Mouse (Mus musculus) myocyte (in vitro differentiated cells): Measurements from ENCODE around the gene Fkbp15. TPM values are rescaled to one million over a fixed set of nuclear protein-coding genes. Genes with fewer than 3 reads are reported as not detected.

Experiments used
- H3K27me3 ChIP-seq: one replicate; pipeline ENCODE4 v1.6.1; 2011; ENCODE audit not compliant: control insufficient read depth, insufficient read depth, insufficient read length
- H3K36me3 ChIP-seq: one replicate; pipeline ENCODE4 v1.6.1; 2011; ENCODE audit not compliant: control insufficient read depth, insufficient read depth
- H3K4me2 ChIP-seq: one replicate; pipeline ENCODE4 v1.6.1; 2011; ENCODE audit warnings: low read depth, control low read depth
- H3K4me3 ChIP-seq: one replicate; pipeline ENCODE4 v1.5.1; 2011; ENCODE audit warnings: mild to moderate bottlenecking, control low read depth, moderate library complexity
- H3K79me2 ChIP-seq: one replicate; pipeline ENCODE4 v1.6.1; 2011; ENCODE audit not compliant: control insufficient read depth, insufficient read depth
- H3ac ChIP-seq: one replicate; pipeline ENCODE4 v1.6.1; 2011; ENCODE audit not compliant: control insufficient read depth, insufficient read length
- CEBPB ChIP-seq: IDR thresholded peaks from 2 replicates; pipeline ENCODE4 v1.6.1; 2011; ENCODE audit warnings: mild to moderate bottlenecking, moderate library complexity; ENCODE audit not compliant: poor library complexity, insufficient read depth, severe bottlenecking
- E2F4 ChIP-seq: IDR thresholded peaks from one replicate; pipeline ENCODE4 v1.6.1; 2011; ENCODE audit warnings: mild to moderate bottlenecking, control low read depth, moderate library complexity; ENCODE audit not compliant: insufficient read depth
- MAX ChIP-seq: IDR thresholded peaks from one replicate; pipeline ENCODE4 v1.6.1; 2011; ENCODE audit warnings: low read depth, mild to moderate bottlenecking, control low read depth
- MYOD1 ChIP-seq, 3 experiments: IDR thresholded peaks; one replicate each; pipeline ENCODE4 v1.6.1; 2011; ENCODE audit warnings: control low read depth in 2 of 3, low read depth in 2 of 3, mild to moderate bottlenecking in 2 of 3, moderate library complexity in 1 of 3; ENCODE audit not compliant: insufficient read length in 2 of 3, control insufficient read depth in 1 of 3
- MYOG ChIP-seq, 3 experiments: IDR thresholded peaks; one replicate each; pipeline ENCODE4 v1.6.1; 2011; ENCODE audit warnings: control low read depth in 2 of 3, low read depth in 2 of 3, mild to moderate bottlenecking in 2 of 3; ENCODE audit not compliant: insufficient read length in 2 of 3, control insufficient read depth in 1 of 3, insufficient read depth in 1 of 3
- POLR2A ChIP-seq: IDR thresholded peaks from one replicate; pipeline ENCODE4 v1.6.1; 2011; ENCODE audit warnings: low read depth, mild to moderate bottlenecking, control low read depth, moderate library complexity; ENCODE audit not compliant: insufficient read length
- POLR2AphosphoS2 ChIP-seq: IDR thresholded peaks from one replicate; pipeline ENCODE4 v1.6.1; 2011; ENCODE audit warnings: low read depth, control low read depth; ENCODE audit not compliant: insufficient read length
- REST ChIP-seq: IDR thresholded peaks from one replicate; pipeline ENCODE4 v1.6.1; 2011; ENCODE audit warnings: mild to moderate bottlenecking, control low read depth, moderate library complexity; ENCODE audit not compliant: insufficient read depth, insufficient read length
- SRF ChIP-seq: IDR thresholded peaks from one replicate; pipeline ENCODE4 v1.6.1; 2011; ENCODE audit warnings: low read depth; ENCODE audit not compliant: control insufficient read depth, insufficient read length
- TCF12 ChIP-seq: IDR thresholded peaks from one replicate; pipeline ENCODE4 v1.6.1; 2011; ENCODE audit warnings: mild to moderate bottlenecking, control low read depth; ENCODE audit not compliant: poor library complexity, insufficient read depth, severe bottlenecking
- TCF3 ChIP-seq: IDR thresholded peaks from one replicate; pipeline ENCODE4 v1.6.1; 2011; ENCODE audit warnings: low read depth, control low read depth; ENCODE audit not compliant: insufficient read length
- USF1 ChIP-seq: IDR thresholded peaks from one replicate; pipeline ENCODE4 v1.6.1; 2011; ENCODE audit warnings: low read depth, mild to moderate bottlenecking, control low read depth, moderate library complexity
- polyA plus RNA-seq: library from polyadenylated mRNA; unstranded; fragments of >200 nt; fragmentation: generic; extraction: Trizol; gene quantifications from one replicate; pipeline ENCODE4 v1.2.1, GENCODE M21; 2012; ENCODE audit warnings: missing spikeins

Gene Fkbp15
- polyA plus RNA-seq, 1 experiment = 18.4 TPM

GRCm38 (mm10) chr4:62383207-62383606 is 22.9 kb upstream of the Fkbp15 start:
- TF ChIP-seq MAX (no peak), POLR2A (no peak), SRF (no peak), REST (no peak), USF1 (no peak), CEBPB (no peak), TCF12 (no peak), MYOG (IDR thresholded peaks at IDR 0.05; ENCODE audit: control insufficient read depth in 1 of 3, insufficient read depth in 1 of 3, insufficient read length in 2 of 3, low read depth in 2 of 3) (no peak), MYOD1 (IDR thresholded peaks at IDR 0.05; ENCODE audit: control insufficient read depth in 1 of 3, insufficient read length in 2 of 3, low read depth in 2 of 3) (no peak), POLR2AphosphoS2 (no peak), E2F4 (no peak), TCF3 (no peak)
- H3K27me3 ChIP-seq = no peaks in the 10 kb centered on the region
- peaks cover 10% of the 10 kb centered on the region for H3K36me3 ChIP-seq
- no peak overlapping the region for H3K4me2 ChIP-seq
- H3ac ChIP-seq = no peak overlapping the region
- no peaks in the 10 kb centered on the region for H3K79me2 ChIP-seq
- H3K4me3 ChIP-seq = no peak overlapping the region

DNA sequence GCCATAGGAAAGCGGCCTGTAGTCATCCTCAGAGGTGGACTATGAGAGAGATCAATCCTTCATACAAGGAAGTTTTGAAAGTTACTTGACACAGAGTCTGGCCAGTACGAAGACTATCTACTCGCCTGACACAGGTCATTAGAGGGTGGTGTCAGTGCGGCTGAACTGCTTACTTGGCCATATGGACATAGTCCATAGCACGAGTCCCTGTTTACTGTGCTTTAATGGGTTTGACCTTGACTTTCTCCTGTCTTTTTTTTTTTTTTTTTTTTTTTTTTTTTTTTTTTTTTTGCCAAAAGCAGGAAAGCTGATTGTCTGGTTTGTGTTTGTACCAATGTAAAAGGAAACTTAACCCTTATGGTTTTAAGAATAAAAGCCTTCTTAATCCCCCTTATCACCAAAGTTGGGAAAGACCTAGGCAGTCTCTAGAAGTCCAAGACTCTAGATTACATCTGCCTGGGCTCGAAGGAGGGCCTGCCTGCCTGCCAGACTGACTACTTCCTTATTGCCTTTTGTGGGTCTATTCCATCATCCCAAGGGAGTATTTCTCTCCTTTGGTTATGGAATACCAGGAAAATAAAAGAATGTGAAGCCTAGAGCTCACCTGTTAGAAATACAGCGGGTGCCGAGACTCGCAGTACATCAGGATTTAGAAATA is 19.5 kb upstream of the Fkbp15 start:
- Histone ChIP-seq H3K4me3 (no peak overlapping the region), H3K79me2 (peaks cover 7% of the 10 kb centered on the region), H3ac (no peak overlapping the region), H3K4me2 (no peak overlapping the region), H3K36me3 (no peaks in the 10 kb centered on the region), H3K27me3 (no peaks in the 10 kb centered on the region)
- no peak for TF ChIP-seq MYOG (IDR thresholded peaks at IDR 0.05; ENCODE audit: control insufficient read depth in 1 of 3, insufficient read depth in 1 of 3, insufficient read length in 2 of 3, low read depth in 2 of 3)
- TF ChIP-seq POLR2AphosphoS2 = no peak
- no peak for TF ChIP-seq TCF12
- TF ChIP-seq REST = no peak
- TF ChIP-seq E2F4 = no peak
- TF ChIP-seq POLR2A = no peak
- TF ChIP-seq CEBPB = no peak
- TF ChIP-seq USF1 = no peak
- no peak for TF ChIP-seq MAX
- no peak for TF ChIP-seq MYOD1 (IDR thresholded peaks at IDR 0.05; ENCODE audit: control insufficient read depth in 1 of 3, insufficient read length in 2 of 3, low read depth in 2 of 3)
- no peak for TF ChIP-seq TCF3
- no peak for TF ChIP-seq SRF

DNA sequence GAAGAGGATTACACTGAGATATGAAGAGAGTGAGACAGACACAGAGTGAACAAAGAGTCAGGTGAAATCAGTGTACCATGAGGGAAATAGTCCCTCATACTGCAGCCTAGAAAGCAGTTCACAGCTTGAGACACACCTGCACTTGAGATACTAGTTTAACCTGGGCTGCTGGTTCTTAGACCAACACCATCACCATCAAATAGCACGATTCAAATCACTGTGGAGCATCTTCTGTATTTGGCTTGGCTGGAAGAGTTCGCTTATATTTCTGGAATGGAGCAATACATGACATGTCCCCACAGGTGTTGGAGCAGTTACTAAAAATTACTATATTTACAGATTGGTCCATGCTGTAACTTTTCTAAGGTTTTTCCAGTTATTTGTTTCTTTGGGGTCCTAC is 15.8 kb upstream of the Fkbp15 start:
- no peak overlapping the region for H3K4me2 ChIP-seq
- no peak overlapping the region for H3ac ChIP-seq
- H3K27me3 ChIP-seq = no peaks in the 10 kb centered on the region
- H3K4me3 ChIP-seq = no peak overlapping the region
- no peaks in the 10 kb centered on the region for H3K36me3 ChIP-seq
- TF ChIP-seq POLR2AphosphoS2 (no peak), MYOD1 (IDR thresholded peaks at IDR 0.05; ENCODE audit: control insufficient read depth in 1 of 3, insufficient read length in 2 of 3, low read depth in 2 of 3) (no peak)
- peaks cover 26% of the 10 kb centered on the region for H3K79me2 ChIP-seq

- TF ChIP-seq SRF (no peak), MAX (no peak), TCF12 (no peak), POLR2AphosphoS2 (no peak), MYOG (IDR thresholded peaks at IDR 0.05; ENCODE audit: control insufficient read depth in 1 of 3, insufficient read depth in 1 of 3, insufficient read length in 2 of 3, low read depth in 2 of 3) (no peak), MYOD1 (IDR thresholded peaks at IDR 0.05; ENCODE audit: control insufficient read depth in 1 of 3, insufficient read length in 2 of 3, low read depth in 2 of 3) (no peak), REST (no peak), TCF3 (no peak), CEBPB (no peak), POLR2A (no peak), USF1 (no peak), E2F4 (no peak)
- peaks cover 8% of the 10 kb centered on the region for H3K36me3 ChIP-seq
- H3K79me2 ChIP-seq = peaks cover 34% of the 10 kb centered on the region
- no peak overlapping the region for H3K4me2 ChIP-seq
- H3ac ChIP-seq = no peak overlapping the region
- no peaks in the 10 kb centered on the region for H3K27me3 ChIP-seq
- H3K4me3 ChIP-seq = no peak overlapping the region
Measured at GRCm38 (mm10) chr4:62374342-62374741, 14.0 kb upstream of the Fkbp15 start.

- peaks cover 38% of the 10 kb centered on the region for H3K79me2 ChIP-seq
- H3K4me2 ChIP-seq = no peak overlapping the region
- H3K36me3 ChIP-seq = peaks cover 9% of the 10 kb centered on the region
- H3K27me3 ChIP-seq = no peaks in the 10 kb centered on the region
- no peak overlapping the region for H3ac ChIP-seq
- H3K4me3 ChIP-seq = no peak overlapping the region
- TF ChIP-seq MAX (no peak), TCF12 (no peak), USF1 (no peak), CEBPB (no peak)
Measured at GRCm38 (mm10) chr4:62373668-62374067, 13.3 kb upstream of the Fkbp15 start.
